Mouse (Mus musculus) heart, embryonic 12.5 days (tissue): ENCODE data around the gene Abl2. TPM values are rescaled to one million over a fixed set of nuclear protein-coding genes. Genes with fewer than 3 reads are reported as not detected.

Experiments used
- ATAC-seq: fragments of 200-750 bp; cut with Nextera tagmentation; 2 replicates; pipeline ENCODE4 v1.8.0; 2017; ENCODE audit warnings: moderate TSS enrichment, moderate library complexity; ENCODE audit not compliant: insufficient number of reproducible peaks, low FRiP score
- H3K27ac ChIP-seq: fragments of 300-500 bp; sonication (generic); 2 replicates; pipeline ENCODE4 v1.5.1; 2016; ENCODE audit warnings: mild to moderate bottlenecking, moderate library complexity; ENCODE audit not compliant: poor library complexity, severe bottlenecking
- H3K27me3 ChIP-seq: fragments of 300-500 bp; sonication (generic); replicated peaks from 2 replicates; pipeline ENCODE4 v1.6.1; 2016; ENCODE audit warnings: mild to moderate bottlenecking, moderate library complexity
- H3K36me3 ChIP-seq: fragments of 300-500 bp; sonication (generic); 2 replicates; pipeline ENCODE4 v1.6.1; 2016; ENCODE audit warnings: mild to moderate bottlenecking, moderate library complexity
- H3K4me1 ChIP-seq: fragments of 300-500 bp; sonication (generic); replicated peaks from 2 replicates; pipeline ENCODE4 v1.6.1; 2016; ENCODE audit warnings: mild to moderate bottlenecking
- H3K4me2 ChIP-seq: fragments of 300-500 bp; sonication (generic); 2 replicates; pipeline ENCODE4 v1.6.1; 2016; ENCODE audit warnings: mild to moderate bottlenecking, moderate library complexity
- H3K4me3 ChIP-seq: fragments of 300-500 bp; sonication (generic); 2 replicates; pipeline ENCODE4 v1.5.1; 2016; ENCODE audit warnings: mild to moderate bottlenecking
- H3K9ac ChIP-seq: fragments of 300-500 bp; sonication (generic); 2 replicates; pipeline ENCODE4 v1.6.1; 2016; ENCODE audit warnings: mild to moderate bottlenecking, moderate library complexity
- H3K9me3 ChIP-seq: fragments of 300-500 bp; sonication (generic); replicated peaks from 2 replicates; pipeline ENCODE4 v1.6.1; 2016; ENCODE audit warnings: mild to moderate bottlenecking, moderate library complexity
- WGBS: fragments of 180-500 bp; shearing (Covaris S2); methylation state at CpG from one replicate; pipeline ENCODE4 v1.1.7; 2016; 5-methylcytosine and 5-hydroxymethylcytosine counted together
- polyA plus RNA-seq: library from polyadenylated mRNA; unstranded; fragments of >200 nt; fragmentation: Nextera tagmentation; extraction: Ambion mirVana; gene quantifications from 2 replicates; pipeline ENCODE4 v1.2.1, GENCODE M21; 2016

The Abl2 gene
- polyA plus RNA-seq, 1 experiment from 2014 or later = 4.1 TPM

GRCm38 (mm10) chr1:156585512-156585911 is 26.9 kb downstream of the Abl2 start:
- H3K4me1 ChIP-seq = peaks cover 19% of the 10 kb centered on the region
- 77% methylated on average over 3 of the region's 3 CpGs for whole genome bisulfite sequencing

GRCm38 (mm10) chr1:156589811-156590305 is 31.3 kb downstream of the Abl2 start:
- ATAC-seq = no peak
- H3K9ac ChIP-seq = no peak overlapping the region
- H3K27ac ChIP-seq = no peak overlapping the region
- H3K4me3 ChIP-seq = no peak overlapping the region
- H3K9me3 ChIP-seq = no peaks in the 10 kb centered on the region
- 89% methylated on average over 3 of the region's 3 CpGs for WGBS
- peaks cover 3% of the 10 kb centered on the region; the same call in 1 of the 2 replicates for H3K36me3 ChIP-seq
- H3K4me2 ChIP-seq = no peak overlapping the region
- no peaks in the 10 kb centered on the region for H3K27me3 ChIP-seq
- H3K4me1 ChIP-seq = peaks cover 16% of the 10 kb centered on the region

More at GRCm38 (mm10) chr1:156585512-156585911, 26.9 kb downstream of the Abl2 start:
- H3K27me3 ChIP-seq = no peaks in the 10 kb centered on the region
- H3K4me3 ChIP-seq = no peak overlapping the region
- no peak overlapping the region for H3K27ac ChIP-seq
- ATAC-seq = no peak
- H3K36me3 ChIP-seq = peaks cover 3% of the 10 kb centered on the region; the same call in 1 of the 2 replicates
- no peak overlapping the region for H3K9ac ChIP-seq
- H3K9me3 ChIP-seq = no peaks in the 10 kb centered on the region
- H3K4me2 ChIP-seq = no peak overlapping the region

- no peak overlapping the region for H3K27ac ChIP-seq
- no peak overlapping the region for H3K4me2 ChIP-seq
- WGBS = 22% methylated on average over 1 of the region's 1 CpGs
- ATAC-seq = no peak
- peaks cover 3% of the 10 kb centered on the region; the same call in 1 of the 2 replicates for H3K36me3 ChIP-seq
- no peak overlapping the region for H3K4me3 ChIP-seq
- peaks cover 16% of the 10 kb centered on the region for H3K4me1 ChIP-seq
- H3K9ac ChIP-seq = no peak overlapping the region
- H3K9me3 ChIP-seq = no peaks in the 10 kb centered on the region
- no peaks in the 10 kb centered on the region for H3K27me3 ChIP-seq
Measured at GRCm38 (mm10) chr1:156590357-156590756, 31.8 kb downstream of the Abl2 start.

- ATAC-seq = no peak
- Histone ChIP-seq H3K36me3 (peaks cover 3% of the 10 kb centered on the region; the same call in 1 of the 2 replicates), H3K27ac (no peak overlapping the region), H3K4me1 (peaks cover 12% of the 10 kb centered on the region), H3K4me3 (no peak overlapping the region), H3K9ac (no peak overlapping the region), H3K4me2 (no peak overlapping the region), H3K9me3 (no peaks in the 10 kb centered on the region), H3K27me3 (no peaks in the 10 kb centered on the region)
- 73% methylated on average over 5 of the region's 5 CpGs for WGBS
Measured at GRCm38 (mm10) chr1:156593267-156593666, 34.7 kb downstream of the Abl2 start.

GRCm38 (mm10) chr1:156597089-156597488 is 38.5 kb downstream of the Abl2 start:
- no peak overlapping the region for H3K4me2 ChIP-seq

GRCm38 (mm10) chr1:156602545-156602944 is 44.0 kb downstream of the Abl2 start:
- H3K4me3 ChIP-seq = no peak overlapping the region
- peaks cover 23% of the 10 kb centered on the region for H3K4me1 ChIP-seq
- ATAC-seq = no peak
- no peaks in the 10 kb centered on the region for H3K27me3 ChIP-seq
- WGBS = 66% methylated on average over 3 of the region's 3 CpGs
- no peak overlapping the region for H3K27ac ChIP-seq
- H3K9me3 ChIP-seq = no peaks in the 10 kb centered on the region
- H3K36me3 ChIP-seq = no peaks in the 10 kb centered on the region
- no peak overlapping the region for H3K4me2 ChIP-seq
- H3K9ac ChIP-seq = no peak overlapping the region

More at GRCm38 (mm10) chr1:156597089-156597488, 38.5 kb downstream of the Abl2 start:
- no peak overlapping the region for H3K27ac ChIP-seq
- 88% methylated on average over 4 of the region's 4 CpGs for WGBS
- H3K4me3 ChIP-seq = no peak overlapping the region
- H3K36me3 ChIP-seq = no peaks in the 10 kb centered on the region
- 0 out of 2 replicates have a peak, but pooled peaks cover 2% of the 10 kb centered on the region for H3K4me1 ChIP-seq
- no peaks in the 10 kb centered on the region for H3K27me3 ChIP-seq
- no peak overlapping the region for H3K9ac ChIP-seq
- ATAC-seq = no peak
- H3K9me3 ChIP-seq = no peaks in the 10 kb centered on the region

GRCm38 (mm10) chr1:156605094-156605866 is 46.7 kb downstream of the Abl2 start:
- H3K36me3 ChIP-seq = no peaks in the 10 kb centered on the region
- peaks cover 23% of the 10 kb centered on the region for H3K4me1 ChIP-seq
- H3K27me3 ChIP-seq = no peaks in the 10 kb centered on the region
- 0 out of 2 replicates have a peak overlapping the region, but pooled peaks have one; percentile 11 for H3K9ac ChIP-seq
- no peak overlapping the region for H3K4me2 ChIP-seq
- H3K9me3 ChIP-seq = no peaks in the 10 kb centered on the region
- whole genome bisulfite sequencing = 64% methylated on average over 12 of the region's 12 CpGs
- ATAC-seq = no peak
- 0 out of 2 replicates have a peak overlapping the region, but pooled peaks have one; percentile 12 for H3K27ac ChIP-seq
- H3K4me3 ChIP-seq = no peak overlapping the region

- Histone ChIP-seq H3K4me3 (no peak overlapping the region), H3K4me1 (peaks cover 23% of the 10 kb centered on the region), H3K27ac (0 out of 2 replicates have a peak overlapping the region, but pooled peaks have one; percentile 12), H3K9me3 (no peaks in the 10 kb centered on the region), H3K36me3 (no peaks in the 10 kb centered on the region), H3K9ac (no peak overlapping the region), H3K4me2 (no peak overlapping the region), H3K27me3 (no peaks in the 10 kb centered on the region)
- no peak for ATAC-seq
- WGBS = 81% methylated on average over 2 of the region's 2 CpGs
Measured at GRCm38 (mm10) chr1:156605940-156606339, 47.4 kb downstream of the Abl2 start.

- Histone ChIP-seq H3K4me1 (peaks cover 22% of the 10 kb centered on the region), H3K36me3 (no peaks in the 10 kb centered on the region), H3K9me3 (no peaks in the 10 kb centered on the region), H3K27me3 (no peaks in the 10 kb centered on the region), H3K9ac (no peak overlapping the region), H3K4me3 (no peak overlapping the region), H3K4me2 (no peak overlapping the region), H3K27ac (no peak overlapping the region)
- ATAC-seq = no peak
- 92% methylated on average over 2 of the region's 2 CpGs for WGBS
Measured at GRCm38 (mm10) chr1:156608496-156608895, 49.9 kb downstream of the Abl2 start.

- 71% methylated on average over 1 of the region's 1 CpGs for WGBS
- Histone ChIP-seq H3K27ac (no peak overlapping the region), H3K4me3 (no peak overlapping the region), H3K27me3 (no peaks in the 10 kb centered on the region), H3K4me1 (peaks cover 27% of the 10 kb centered on the region), H3K36me3 (no peaks in the 10 kb centered on the region), H3K9me3 (no peaks in the 10 kb centered on the region), H3K4me2 (no peak overlapping the region), H3K9ac (no peak overlapping the region)
- no peak for ATAC-seq
Measured at GRCm38 (mm10) chr1:156610257-156610656, 51.7 kb downstream of the Abl2 start.

GRCm38 (mm10) chr1:156613855-156614530 is 55.4 kb downstream of the Abl2 start:
- H3K27ac ChIP-seq = peak overlapping the region; percentile 81
- H3K9me3 ChIP-seq = no peaks in the 10 kb centered on the region
- H3K9ac ChIP-seq = 0 out of 2 replicates have a peak overlapping the region, but pooled peaks have one; percentile 55
- no peak for ATAC-seq
- WGBS = 24% methylated on average over 9 of the region's 9 CpGs
- H3K4me1 ChIP-seq = peaks cover 42% of the 10 kb centered on the region
- no peaks in the 10 kb centered on the region for H3K36me3 ChIP-seq
- no peak overlapping the region for H3K4me3 ChIP-seq
- no peaks in the 10 kb centered on the region for H3K27me3 ChIP-seq
- H3K4me2 ChIP-seq = peak overlapping the region; percentile 27
